Mouse (Mus musculus): ENCODE results near the gene Fgf15. TPM values are rescaled to one million over a fixed set of nuclear protein-coding genes. Genes with fewer than 3 reads are reported as not detected.

The Fgf15 gene
- polyA plus RNA-seq, 1 experiment = not detected

- no peak for TF ChIP-seq POLR2A (IDR thresholded peaks at IDR 0.05; ENCODE audit: borderline replicate concordance, insufficient read depth, low read length)
- TF ChIP-seq CTCF (IDR thresholded peaks at IDR 0.05; ENCODE audit: borderline replicate concordance, insufficient read depth, low read depth, low read length) = no peak
- no peak overlapping the region for H3K4me3 ChIP-seq (replicated peaks; ENCODE audit: insufficient read depth, low read depth, low read length)
- H3K4me1 ChIP-seq (ENCODE audit: control insufficient read depth, insufficient read depth, low read length) = peaks cover 30% of the 10 kb centered on the region
- no peak for DNase-seq
- no peaks in the 10 kb centered on the region for H3K27me3 ChIP-seq (ENCODE audit: control insufficient read depth, insufficient read depth, low read length)
- 37% methylated on average over 2 of the region's 2 CpGs for WGBS
- no peak overlapping the region for H3K27ac ChIP-seq (ENCODE audit: insufficient read depth, low read length)
These were observed 31.3 kb downstream of the Fgf15 start for GRCm38 (mm10) chr7:144927591-144927990.

- H3K27ac ChIP-seq (ENCODE audit: insufficient read depth, low read length) = no peak overlapping the region
- H3K4me3 ChIP-seq (replicated peaks; ENCODE audit: insufficient read depth, low read depth, low read length) = no peak overlapping the region
- 82% methylated on average over 4 of the region's 4 CpGs for WGBS
- no peaks in the 10 kb centered on the region for H3K27me3 ChIP-seq (ENCODE audit: control insufficient read depth, insufficient read depth, low read length)
- TF ChIP-seq POLR2A (IDR thresholded peaks at IDR 0.05; ENCODE audit: borderline replicate concordance, insufficient read depth, low read length) (no peak), CTCF (IDR thresholded peaks at IDR 0.05; ENCODE audit: borderline replicate concordance, insufficient read depth, low read depth, low read length) (no peak)
- peaks cover 31% of the 10 kb centered on the region for H3K4me1 ChIP-seq (ENCODE audit: control insufficient read depth, insufficient read depth, low read length)
- DNase-seq = no peak
These were observed 31.9 kb downstream of the Fgf15 start for GRCm38 (mm10) chr7:144928009-144928888.

GRCm38 (mm10) chr7:144928889-144929210 lies 32.5 kb downstream of the Fgf15 start:
- no peaks in the 10 kb centered on the region for H3K27me3 ChIP-seq (ENCODE audit: control insufficient read depth, insufficient read depth, low read length)
- no peak overlapping the region for H3K27ac ChIP-seq (ENCODE audit: insufficient read depth, low read length)
- no peak overlapping the region for H3K4me3 ChIP-seq (replicated peaks; ENCODE audit: insufficient read depth, low read depth, low read length)
- TF ChIP-seq POLR2A (IDR thresholded peaks at IDR 0.05; ENCODE audit: borderline replicate concordance, insufficient read depth, low read length) (no peak), CTCF (IDR thresholded peaks at IDR 0.05; ENCODE audit: borderline replicate concordance, insufficient read depth, low read depth, low read length) (no peak)
- peaks cover 34% of the 10 kb centered on the region for H3K4me1 ChIP-seq (ENCODE audit: control insufficient read depth, insufficient read depth, low read length)
- DNase-seq = no peak
- 65% methylated on average over 6 of the region's 6 CpGs for WGBS

GRCm38 (mm10) chr7:144929506-144929905 lies 33.2 kb downstream of the Fgf15 start:
- 38% methylated on average over 8 of the region's 8 CpGs for WGBS

GRCm38 (mm10) chr7:144929931-144930330 lies 33.6 kb downstream of the Fgf15 start:
- DNase-seq = no peak
- H3K4me3 ChIP-seq (replicated peaks; ENCODE audit: insufficient read depth, low read depth, low read length) = no peak overlapping the region
- TF ChIP-seq POLR2A (IDR thresholded peaks at IDR 0.05; ENCODE audit: borderline replicate concordance, insufficient read depth, low read length) = no peak
- no peak for TF ChIP-seq CTCF (IDR thresholded peaks at IDR 0.05; ENCODE audit: borderline replicate concordance, insufficient read depth, low read depth, low read length)
- 65% methylated on average over 5 of the region's 5 CpGs for WGBS
- no peaks in the 10 kb centered on the region for H3K27me3 ChIP-seq (ENCODE audit: control insufficient read depth, insufficient read depth, low read length)
- peaks cover 39% of the 10 kb centered on the region for H3K4me1 ChIP-seq (ENCODE audit: control insufficient read depth, insufficient read depth, low read length)
- no peak overlapping the region for H3K27ac ChIP-seq (ENCODE audit: insufficient read depth, low read length)

More at GRCm38 (mm10) chr7:144929506-144929905, 33.2 kb downstream of the Fgf15 start:
- DNase-seq = no peak
- H3K27ac ChIP-seq (ENCODE audit: insufficient read depth, low read length) = no peak overlapping the region
- peaks cover 39% of the 10 kb centered on the region for H3K4me1 ChIP-seq (ENCODE audit: control insufficient read depth, insufficient read depth, low read length)
- TF ChIP-seq POLR2A (IDR thresholded peaks at IDR 0.05; ENCODE audit: borderline replicate concordance, insufficient read depth, low read length) (no peak), CTCF (IDR thresholded peaks at IDR 0.05; ENCODE audit: borderline replicate concordance, insufficient read depth, low read depth, low read length) (no peak)
- H3K27me3 ChIP-seq (ENCODE audit: control insufficient read depth, insufficient read depth, low read length) = no peaks in the 10 kb centered on the region
- H3K4me3 ChIP-seq (replicated peaks; ENCODE audit: insufficient read depth, low read depth, low read length) = no peak overlapping the region

GRCm38 (mm10) chr7:144931778-144932177 lies 35.4 kb downstream of the Fgf15 start:
- H3K4me1 ChIP-seq (ENCODE audit: control insufficient read depth, insufficient read depth, low read length) = peaks cover 50% of the 10 kb centered on the region
- H3K4me3 ChIP-seq (replicated peaks; ENCODE audit: insufficient read depth, low read depth, low read length) = no peak overlapping the region
- TF ChIP-seq CTCF (IDR thresholded peaks at IDR 0.05; ENCODE audit: borderline replicate concordance, insufficient read depth, low read depth, low read length) (peak; percentile 66), POLR2A (IDR thresholded peaks at IDR 0.05; ENCODE audit: borderline replicate concordance, insufficient read depth, low read length) (no peak)
- H3K27ac ChIP-seq (ENCODE audit: insufficient read depth, low read length) = no peak overlapping the region
- peak; percentile 57 to 59 for DNase-seq
- H3K27me3 ChIP-seq (ENCODE audit: control insufficient read depth, insufficient read depth, low read length) = no peaks in the 10 kb centered on the region
- 11% methylated on average over 3 of the region's 3 CpGs for WGBS

GRCm38 (mm10) chr7:144932389-144932937 lies 36.1 kb downstream of the Fgf15 start:
- TF ChIP-seq CTCF (IDR thresholded peaks at IDR 0.05; ENCODE audit: borderline replicate concordance, insufficient read depth, low read depth, low read length) (no peak), POLR2A (IDR thresholded peaks at IDR 0.05; ENCODE audit: borderline replicate concordance, insufficient read depth, low read length) (no peak)
- Histone ChIP-seq H3K4me1 (ENCODE audit: control insufficient read depth, insufficient read depth, low read length) (peaks cover 49% of the 10 kb centered on the region), H3K27me3 (ENCODE audit: control insufficient read depth, insufficient read depth, low read length) (no peaks in the 10 kb centered on the region), H3K4me3 (replicated peaks; ENCODE audit: insufficient read depth, low read depth, low read length) (no peak overlapping the region), H3K27ac (ENCODE audit: insufficient read depth, low read length) (peak overlapping the region; percentile 34; the same call in 1 of the 2 replicates)
- DNase-seq = peak; percentile 48 to 56
- WGBS = 15% methylated on average over 18 of the region's 18 CpGs

GRCm38 (mm10) chr7:144933336-144933735 lies 37.0 kb downstream of the Fgf15 start:
- no peak for TF ChIP-seq POLR2A (IDR thresholded peaks at IDR 0.05; ENCODE audit: borderline replicate concordance, insufficient read depth, low read length)
- no peak overlapping the region for H3K4me3 ChIP-seq (replicated peaks; ENCODE audit: insufficient read depth, low read depth, low read length)
- no peaks in the 10 kb centered on the region for H3K27me3 ChIP-seq (ENCODE audit: control insufficient read depth, insufficient read depth, low read length)
- peaks cover 43% of the 10 kb centered on the region for H3K4me1 ChIP-seq (ENCODE audit: control insufficient read depth, insufficient read depth, low read length)
- 58% methylated on average over 3 of the region's 3 CpGs for WGBS
- DNase-seq = no peak
- H3K27ac ChIP-seq (ENCODE audit: insufficient read depth, low read length) = no peak overlapping the region

Measured in cerebellum, adult 2 months (tissue).